Mouse (Mus musculus): Measurements from ENCODE around the gene Klf4.
A peak's percentile ranks its signal among the peaks of the same experiment; 100 is the strongest.

Gene Klf4

GRCm38 (mm10) chr4:55532407-55533195 is at the start of gene Klf4:
Gene Klf4, minus strand, starts transcription at chr4:55532466.
- peak; percentile 87 for DNase-seq (ENCODE audit: low read depth, low spot score)

DNA sequence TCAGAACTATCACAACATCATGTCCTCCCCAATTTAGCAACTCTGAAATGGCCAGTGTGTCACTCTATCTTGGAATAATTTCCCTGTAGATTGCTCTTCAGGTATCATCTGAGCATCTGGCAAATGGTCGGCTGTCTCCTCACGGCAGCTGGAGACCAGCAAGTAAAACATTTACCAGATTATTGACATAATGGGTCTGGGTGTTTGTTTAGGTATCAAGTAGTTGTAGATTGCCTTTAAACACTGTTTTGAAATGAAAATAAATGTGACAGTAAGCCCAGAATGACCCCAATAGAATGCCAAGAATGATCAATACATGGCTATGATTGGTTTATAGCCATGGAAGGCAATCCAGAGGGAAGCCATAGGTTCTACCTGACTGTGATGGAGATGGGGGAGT is 39.2 kb upstream of the Klf4 start:
- no peak for DNase-seq (ENCODE audit: low read depth, low spot score)

DNA sequence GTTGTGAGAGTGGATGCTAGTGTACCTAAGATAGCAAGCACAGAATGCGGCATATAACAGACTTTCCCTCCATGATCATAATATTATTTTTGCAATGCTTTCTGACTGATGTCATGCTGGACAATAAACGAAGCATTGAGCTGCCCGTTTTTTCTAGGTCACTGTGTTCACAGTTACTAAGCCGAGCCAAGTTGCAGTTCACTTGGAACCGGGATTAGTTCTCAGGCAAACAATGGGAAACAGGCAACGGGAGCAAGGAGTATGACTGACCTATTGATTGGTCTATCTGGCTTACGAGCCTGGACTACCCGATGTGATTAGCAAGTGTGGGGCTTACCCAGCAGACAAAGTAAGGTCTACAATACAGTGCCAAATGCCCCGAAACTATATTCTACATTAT is 35.7 kb upstream of the Klf4 start:
- no peak for DNase-seq (ENCODE audit: low read depth, low spot score)

DNA sequence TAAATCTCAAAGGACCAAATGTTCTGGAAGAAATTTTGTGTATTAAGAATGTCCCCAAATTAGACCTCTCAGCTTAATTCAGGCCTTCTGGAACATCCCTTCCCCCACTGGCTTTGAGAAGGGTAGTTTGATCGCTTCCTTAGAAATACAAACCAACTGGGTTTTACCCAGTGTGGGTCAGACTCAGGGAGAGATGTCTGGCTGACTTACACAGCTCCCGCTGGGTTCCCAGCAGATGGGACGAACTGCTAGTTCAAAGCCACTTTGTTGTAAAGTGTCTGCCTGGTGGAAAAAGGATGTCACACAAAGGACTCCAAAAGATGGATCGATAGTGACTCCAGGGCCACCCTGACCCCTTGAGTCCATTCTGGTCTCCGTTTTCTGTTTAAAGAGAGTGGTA is 35.3 kb upstream of the Klf4 start:
- DNase-seq (ENCODE audit: low read depth, low spot score) = no peak

DNA sequence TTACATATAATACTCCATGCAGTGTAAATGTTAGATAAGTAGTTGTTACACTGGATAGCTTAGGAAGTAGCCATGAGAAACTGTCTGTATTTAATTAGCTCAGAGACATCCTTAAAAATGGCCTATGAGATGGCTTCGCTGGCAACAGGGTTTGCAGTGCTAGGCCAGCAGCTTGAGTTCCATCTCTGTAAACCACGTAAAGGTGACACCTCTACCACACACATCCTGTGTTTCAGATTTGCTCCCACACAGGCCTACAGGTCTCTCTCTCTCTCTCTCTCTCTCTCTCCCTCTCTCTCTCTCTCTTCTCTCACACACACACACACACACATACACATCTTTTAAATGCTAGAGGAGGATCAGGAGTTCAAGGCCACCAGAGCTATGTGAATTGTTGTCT is 32.1 kb upstream of the Klf4 start:
- no peak for DNase-seq (ENCODE audit: low read depth, low spot score)

GRCm38 (mm10) chr4:55563050-55563449 is 30.8 kb upstream of the Klf4 start:
- peak; percentile 35 for DNase-seq (ENCODE audit: low read depth, low spot score)

GRCm38 (mm10) chr4:55562062-55562461 is 29.8 kb upstream of the Klf4 start:
- DNase-seq (ENCODE audit: low read depth, low spot score) = no peak

DNA sequence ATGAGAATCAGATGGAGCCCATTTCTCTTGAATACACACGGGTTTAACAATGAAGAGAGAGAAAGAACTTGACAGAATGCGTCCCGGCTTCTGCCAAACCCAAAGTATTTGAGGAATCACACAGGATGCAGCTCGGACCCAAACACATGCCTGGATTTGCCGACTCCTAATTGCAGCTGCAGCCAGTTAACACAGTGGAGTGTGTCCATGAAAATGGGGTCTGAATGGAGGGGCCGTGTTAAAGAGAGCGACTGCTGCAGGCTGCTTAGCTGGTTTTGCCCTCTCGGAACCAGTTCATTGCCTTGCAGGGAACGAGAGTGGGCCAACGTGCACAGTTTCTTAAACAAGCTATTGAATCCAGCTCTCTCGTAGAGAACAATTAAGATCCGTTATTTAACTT is 14.6 kb upstream of the Klf4 start:
- no peak for DNase-seq (ENCODE audit: low read depth, low spot score)

DNA sequence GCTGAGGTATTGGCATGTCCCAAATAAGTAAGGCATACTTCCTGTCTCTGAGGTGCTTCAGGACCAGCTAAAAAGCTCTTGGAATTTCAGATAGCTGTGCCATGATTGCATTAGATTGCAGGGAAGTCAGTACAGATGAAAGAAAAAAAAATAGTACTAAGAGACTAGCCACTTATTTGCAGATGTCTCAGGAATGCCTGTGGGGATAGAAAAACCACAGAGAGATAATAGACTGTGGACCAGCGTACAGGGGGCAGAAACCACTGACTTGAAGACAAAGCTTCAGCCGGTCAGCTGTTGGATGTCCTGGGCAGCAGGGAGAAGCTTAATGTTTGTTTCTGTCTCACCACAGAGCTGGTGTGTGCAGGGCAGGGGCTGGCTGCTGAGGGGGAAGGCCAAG is 10.5 kb upstream of the Klf4 start:
- DNase-seq (ENCODE audit: low read depth, low spot score) = no peak

DNA sequence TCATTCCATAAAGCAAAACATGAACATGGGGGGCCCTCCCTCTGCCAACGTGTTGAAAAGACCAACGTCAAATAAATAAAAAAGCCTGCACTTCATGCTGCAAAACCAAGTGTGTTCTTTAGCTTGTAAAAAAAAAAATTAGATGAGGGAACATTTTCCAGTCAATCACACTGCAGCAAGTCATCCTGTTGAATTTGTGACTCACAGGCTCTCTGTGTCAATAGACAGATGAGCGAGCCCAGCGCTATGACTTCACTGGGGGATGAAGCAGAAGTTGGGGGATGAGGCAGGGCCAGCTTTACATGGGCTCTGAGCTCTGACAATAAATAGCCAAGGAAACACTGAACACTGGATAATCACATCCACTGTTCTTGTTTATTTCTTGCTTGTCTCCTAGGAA is 9.4 kb upstream of the Klf4 start:
- DNase-seq (ENCODE audit: low read depth, low spot score) = no peak

GRCm38 (mm10) chr4:55541221-55541620 is 9.0 kb upstream of the Klf4 start:
- no peak for DNase-seq (ENCODE audit: low read depth, low spot score)

DNA sequence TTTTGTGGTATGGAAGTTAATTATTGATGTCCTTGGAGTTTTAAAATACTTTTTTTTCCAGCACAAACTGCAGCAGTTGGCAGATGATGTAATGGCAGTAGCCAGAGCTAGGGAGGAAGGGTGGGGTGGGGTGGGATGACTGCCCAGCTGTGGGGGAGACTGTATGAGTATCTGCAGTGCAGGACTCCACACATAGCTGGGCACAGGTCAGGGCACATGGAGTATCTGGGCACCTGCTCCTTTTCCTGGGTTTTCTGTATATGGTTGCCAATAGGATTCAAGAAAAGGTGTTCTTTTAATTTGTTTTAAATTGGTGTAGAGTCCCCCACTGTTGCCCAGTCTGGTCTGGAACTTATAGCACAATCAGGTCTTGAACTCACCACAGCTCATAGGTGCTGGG is 2.7 kb upstream of the Klf4 start:
- no peak for DNase-seq (ENCODE audit: low read depth, low spot score)

DNA sequence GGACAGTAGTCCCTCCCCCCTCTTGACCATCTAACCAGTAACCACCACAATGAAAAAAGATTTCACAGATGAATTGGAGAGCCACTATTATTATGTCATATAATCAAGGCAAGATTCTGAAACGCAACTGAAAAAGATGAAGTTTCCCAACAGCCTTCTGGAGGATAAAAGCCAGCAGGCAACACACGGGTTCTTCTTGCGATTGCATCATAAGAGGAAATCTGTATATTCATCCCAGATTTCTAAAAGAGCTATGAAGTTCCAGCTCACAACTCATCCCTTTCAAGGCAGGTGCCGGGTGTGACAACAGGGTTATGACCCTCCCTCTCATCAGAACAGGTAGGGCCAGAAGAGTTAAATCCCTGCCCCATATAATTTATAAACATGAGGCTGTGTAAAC is 2.2 kb upstream of the Klf4 start:
- DNase-seq (ENCODE audit: low read depth, low spot score) = no peak

- peak; percentile 7 for DNase-seq (ENCODE audit: low read depth, low spot score)
These were observed 1.6 kb upstream of the Klf4 start for GRCm38 (mm10) chr4:55533803-55534254.

DNA sequence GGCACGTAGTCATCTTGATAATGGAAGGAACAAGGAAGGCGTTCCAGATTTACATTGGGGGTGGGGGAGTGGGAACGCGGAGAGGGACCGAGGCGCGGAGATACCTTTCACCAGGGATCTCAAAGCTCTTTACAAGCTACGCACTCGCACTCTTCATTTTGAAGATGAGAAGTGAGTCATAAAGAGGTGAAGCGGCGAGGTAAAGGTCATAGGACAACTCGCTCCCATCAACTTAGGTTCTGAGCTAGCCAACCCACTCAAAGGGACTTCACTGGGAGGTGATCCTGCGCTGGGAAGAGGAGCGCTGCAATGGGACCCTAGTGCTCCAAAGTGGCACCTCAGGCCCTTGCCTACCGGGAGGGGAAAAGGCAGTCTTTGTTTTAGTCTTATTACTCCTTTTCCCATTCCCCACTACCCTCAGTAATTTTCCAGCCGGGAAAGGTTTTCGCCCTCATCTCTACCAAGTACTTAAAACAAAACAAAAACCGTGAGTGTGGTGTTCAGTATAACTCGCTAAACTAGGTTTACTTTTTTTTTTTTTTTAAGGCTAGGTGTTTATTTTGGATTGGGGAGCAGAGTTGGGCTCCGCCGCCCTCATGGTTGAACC is 1.0 kb upstream of the Klf4 start:
- DNase-seq (ENCODE audit: low read depth, low spot score) = peak; percentile 11

DNA sequence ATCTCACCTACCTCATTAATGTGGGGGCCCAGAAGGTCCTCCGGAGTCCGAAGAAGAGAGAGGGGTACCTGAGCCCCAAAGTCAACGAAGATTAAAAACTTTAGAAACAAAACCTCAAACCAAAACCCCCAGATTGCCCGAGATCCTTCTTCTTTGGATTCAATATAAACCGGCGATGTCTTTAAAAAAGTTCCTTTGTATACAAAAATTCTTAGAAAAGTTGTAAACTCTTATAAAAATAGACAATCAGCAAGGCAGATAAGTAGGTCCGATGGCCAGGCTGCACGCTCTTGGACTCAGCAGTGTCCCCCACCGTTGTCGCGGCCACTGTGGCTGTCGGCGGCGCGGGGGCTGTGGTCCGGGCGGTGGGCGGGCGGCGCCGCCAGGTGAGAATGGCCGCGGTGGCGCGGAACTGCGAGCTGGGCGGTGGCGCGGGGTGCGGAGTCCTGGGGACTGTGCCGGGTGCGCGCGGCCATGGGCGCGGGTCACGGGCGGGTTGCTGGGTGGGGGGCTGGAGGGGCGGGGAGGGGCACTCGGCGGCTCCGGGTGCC is 335 bp downstream of the Klf4 start:
- DNase-seq (ENCODE audit: low read depth, low spot score) = no peak

GRCm38 (mm10) chr4:55531096-55531855 is 990 bp downstream of the Klf4 start:
- DNase-seq (ENCODE audit: low read depth, low spot score) = peak; percentile 16

- DNase-seq (ENCODE audit: low read depth, low spot score) = peak; percentile 7
These were observed 1.6 kb downstream of the Klf4 start for GRCm38 (mm10) chr4:55530731-55531095.

GRCm38 (mm10) chr4:55530236-55530635 is 2.0 kb downstream of the Klf4 start:
- DNase-seq (ENCODE audit: low read depth, low spot score) = peak; percentile 66

GRCm38 (mm10) chr4:55528404-55528803 is 3.9 kb downstream of the Klf4 start:
- DNase-seq (ENCODE audit: low read depth, low spot score) = no peak

GRCm38 (mm10) chr4:55527931-55528330 is 4.3 kb downstream of the Klf4 start:
- DNase-seq (ENCODE audit: low read depth, low spot score) = no peak
